Mouse (Mus musculus): ENCODE measurements around the gene Btg4. TPM values are rescaled to one million over a fixed set of nuclear protein-coding genes. Genes with fewer than 3 reads are reported as not detected.
A peak's percentile ranks its signal among the peaks of the same experiment; 100 is the strongest.

The Btg4 gene
- polyA plus RNA-seq, 1 experiment: not detected

DNA sequence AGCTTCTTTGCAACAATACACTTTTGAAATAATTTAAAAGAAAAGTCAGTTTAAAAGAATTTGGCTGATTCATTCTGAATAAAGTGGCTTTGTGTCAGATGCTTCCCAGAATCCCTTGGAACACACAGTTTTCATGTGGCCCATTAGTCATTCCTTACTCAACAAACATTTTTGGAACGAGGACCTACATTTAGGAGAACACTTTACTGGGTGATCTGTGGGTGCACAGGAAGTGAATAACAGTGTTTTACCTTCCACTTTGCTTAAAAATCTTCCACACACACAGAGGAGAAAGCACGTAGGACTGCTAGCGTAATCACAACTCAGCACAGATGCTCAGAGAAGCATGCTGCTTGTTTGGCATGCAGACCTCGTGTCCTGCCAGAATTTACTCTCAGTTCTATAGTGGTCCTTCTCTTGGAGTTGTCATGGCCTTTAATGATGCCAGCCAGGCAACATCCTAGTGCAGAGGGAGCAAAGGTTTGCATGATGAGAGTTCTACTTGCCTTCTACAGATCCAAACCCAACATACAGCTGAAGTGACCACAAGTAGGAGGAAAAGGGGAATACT is 1.7 kb upstream of the Btg4 start:
- TF ChIP-seq GATA1 (IDR thresholded peaks at IDR 0.05; ENCODE audit: low read length): no peak

DNA sequence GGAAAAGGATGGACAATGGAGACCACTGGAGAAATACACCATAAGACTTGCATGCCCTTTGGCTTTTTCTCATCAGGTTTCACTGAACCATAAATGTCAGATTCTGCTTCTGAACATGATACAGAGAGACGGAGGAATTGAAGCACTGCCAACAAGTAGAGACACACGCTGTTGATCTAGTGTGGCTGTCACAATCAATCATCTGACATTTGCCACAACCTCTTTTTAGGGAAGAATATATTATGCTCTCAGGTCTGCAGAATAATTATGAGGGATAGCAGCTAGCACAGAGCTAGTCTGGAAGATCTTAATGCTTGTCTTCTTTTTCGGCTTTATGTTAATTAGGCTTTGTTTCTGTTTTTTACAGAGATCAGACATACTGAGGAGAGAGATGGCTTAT is 7.5 kb downstream of the Btg4 start:
- no peak for TF ChIP-seq GATA1 (IDR thresholded peaks at IDR 0.05; ENCODE audit: low read length)

GRCm38 (mm10) chr9:51070801-51071200 is 10.1 kb downstream of the Btg4 start:
- TF ChIP-seq GATA1 (IDR thresholded peaks at IDR 0.05; ENCODE audit: low read length): no peak

DNA sequence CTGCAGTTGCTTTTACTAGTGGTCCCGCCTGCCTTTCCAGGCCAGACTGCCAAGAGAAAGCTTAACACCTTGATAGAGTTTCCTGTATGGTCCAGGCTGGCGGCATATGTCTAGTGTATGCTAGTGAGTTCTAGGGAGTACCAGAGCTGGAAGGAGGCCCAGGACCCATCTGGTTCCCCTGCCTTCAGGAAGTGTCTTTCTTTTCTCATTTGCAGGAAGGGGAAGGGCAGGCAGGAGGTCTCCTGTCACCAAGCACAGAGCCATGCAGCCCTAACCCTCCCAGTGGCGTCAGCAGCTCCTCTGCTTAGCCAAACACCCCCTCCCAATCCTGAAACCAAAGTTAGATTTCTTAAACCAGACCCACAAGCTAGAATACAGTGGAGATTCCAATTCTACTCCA is 15.1 kb downstream of the Btg4 start:
- TF ChIP-seq GATA1 (IDR thresholded peaks at IDR 0.05; ENCODE audit: low read length): no peak

DNA sequence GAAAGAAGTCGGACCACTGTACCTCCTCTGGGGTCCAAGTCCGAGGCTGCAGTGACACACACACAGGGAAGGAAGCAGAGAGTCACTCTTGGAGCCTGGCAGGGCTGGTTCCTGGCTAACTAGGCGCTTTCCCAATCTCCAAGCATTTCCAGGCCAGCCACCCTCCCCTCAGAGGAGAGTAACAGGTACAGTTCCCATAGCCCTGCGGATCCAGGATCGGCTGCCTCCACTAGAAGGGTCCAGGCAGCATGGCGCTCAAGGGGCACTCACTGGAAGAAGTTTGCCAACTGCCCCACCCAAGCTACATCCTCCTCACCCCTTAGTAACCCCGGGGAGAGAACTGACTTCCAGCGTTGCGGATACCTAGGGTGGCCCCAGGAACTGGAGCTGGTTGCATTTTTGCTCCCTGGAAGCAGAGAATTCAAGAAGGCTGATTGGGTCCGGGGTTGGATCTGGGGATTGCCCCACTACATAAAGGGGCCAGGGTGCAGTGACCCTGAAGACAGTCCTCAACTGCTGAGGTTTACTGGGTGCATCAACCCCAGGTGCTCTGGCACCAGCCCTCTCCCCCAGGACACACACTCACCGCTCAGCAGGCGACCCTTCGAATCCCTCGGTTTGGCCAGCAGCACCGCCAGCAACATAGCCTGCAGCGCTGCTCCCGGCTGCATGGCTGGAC is 15.7 kb downstream of the Btg4 start:
- no peak for TF ChIP-seq GATA1 (IDR thresholded peaks at IDR 0.05; ENCODE audit: low read length)

GRCm38 (mm10) chr9:51076979-51077315 is 16.2 kb downstream of the Btg4 start, which contains the start of gene Layn:
Gene Layn, minus strand, starts transcription at chr9:51077094.
- TF ChIP-seq GATA1 (IDR thresholded peaks at IDR 0.05; ENCODE audit: low read length): no peak

- no peak for TF ChIP-seq GATA1 (IDR thresholded peaks at IDR 0.05; ENCODE audit: low read length)
Measured at GRCm38 (mm10) chr9:51081614-51082013, 20.9 kb downstream of the Btg4 start.

DNA sequence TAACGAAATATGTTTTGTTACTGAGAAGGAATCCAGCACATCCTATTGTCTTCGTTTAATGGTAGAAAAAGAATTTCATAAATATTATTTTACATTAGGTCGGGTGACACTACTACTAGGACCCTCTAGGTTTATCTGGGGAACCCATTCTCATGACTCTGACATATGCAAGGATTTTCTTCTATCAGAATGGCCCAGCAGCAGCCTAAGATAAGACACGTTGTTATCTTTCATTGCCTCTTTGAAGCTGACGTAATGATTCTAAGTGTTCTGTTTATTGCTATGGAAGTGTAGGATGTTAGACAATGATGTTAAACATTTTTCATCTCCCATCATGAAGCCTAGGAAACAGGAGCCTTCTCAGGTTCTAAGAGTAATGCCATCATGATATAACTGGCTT is 33.0 kb downstream of the Btg4 start:
- peak; percentile 83 for TF ChIP-seq GATA1 (IDR thresholded peaks at IDR 0.05; ENCODE audit: low read length)

GRCm38 (mm10) chr9:51096306-51096705 is 35.6 kb downstream of the Btg4 start:
- TF ChIP-seq GATA1 (IDR thresholded peaks at IDR 0.05; ENCODE audit: low read length): no peak

DNA sequence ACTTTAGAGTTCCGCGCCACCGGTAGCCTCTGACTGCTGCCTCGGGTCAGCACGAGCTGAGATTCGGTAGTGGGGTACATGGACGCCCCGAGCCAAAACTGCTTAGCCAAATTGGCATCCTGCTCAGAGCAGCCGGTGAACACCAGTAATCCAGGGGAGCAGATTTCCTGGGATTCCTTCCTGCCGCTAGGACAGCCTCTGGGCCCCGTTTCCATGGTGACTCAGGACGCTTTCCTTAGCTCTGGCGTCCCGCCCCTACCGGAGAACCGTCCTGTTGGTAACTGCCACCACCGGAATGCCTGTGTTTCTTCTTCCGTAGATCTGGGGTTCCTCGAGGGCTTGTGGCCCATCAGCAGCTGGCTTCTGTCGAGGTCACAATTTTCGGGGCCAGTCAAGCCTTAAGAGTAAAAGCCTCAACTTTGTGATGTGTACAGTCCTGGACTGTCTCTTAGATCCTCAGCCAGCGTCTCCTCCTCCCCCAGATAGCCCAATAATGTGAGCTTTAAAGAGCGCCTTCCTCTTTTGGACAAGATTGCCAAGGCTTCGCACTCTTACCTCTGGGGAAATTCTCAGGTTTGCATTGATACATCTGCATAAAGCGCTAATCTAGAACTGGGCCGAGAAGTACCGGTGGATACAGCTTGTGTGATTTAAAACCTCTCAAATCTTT is 41.2 kb downstream of the Btg4 start, which contains the start of gene 4833427G06Rik:
TSS of gene 4833427G06Rik (minus strand) at position 323 of the 670 bp plus-strand sequence.
- TF ChIP-seq GATA1 (IDR thresholded peaks at IDR 0.05; ENCODE audit: low read length): no peak

DNA sequence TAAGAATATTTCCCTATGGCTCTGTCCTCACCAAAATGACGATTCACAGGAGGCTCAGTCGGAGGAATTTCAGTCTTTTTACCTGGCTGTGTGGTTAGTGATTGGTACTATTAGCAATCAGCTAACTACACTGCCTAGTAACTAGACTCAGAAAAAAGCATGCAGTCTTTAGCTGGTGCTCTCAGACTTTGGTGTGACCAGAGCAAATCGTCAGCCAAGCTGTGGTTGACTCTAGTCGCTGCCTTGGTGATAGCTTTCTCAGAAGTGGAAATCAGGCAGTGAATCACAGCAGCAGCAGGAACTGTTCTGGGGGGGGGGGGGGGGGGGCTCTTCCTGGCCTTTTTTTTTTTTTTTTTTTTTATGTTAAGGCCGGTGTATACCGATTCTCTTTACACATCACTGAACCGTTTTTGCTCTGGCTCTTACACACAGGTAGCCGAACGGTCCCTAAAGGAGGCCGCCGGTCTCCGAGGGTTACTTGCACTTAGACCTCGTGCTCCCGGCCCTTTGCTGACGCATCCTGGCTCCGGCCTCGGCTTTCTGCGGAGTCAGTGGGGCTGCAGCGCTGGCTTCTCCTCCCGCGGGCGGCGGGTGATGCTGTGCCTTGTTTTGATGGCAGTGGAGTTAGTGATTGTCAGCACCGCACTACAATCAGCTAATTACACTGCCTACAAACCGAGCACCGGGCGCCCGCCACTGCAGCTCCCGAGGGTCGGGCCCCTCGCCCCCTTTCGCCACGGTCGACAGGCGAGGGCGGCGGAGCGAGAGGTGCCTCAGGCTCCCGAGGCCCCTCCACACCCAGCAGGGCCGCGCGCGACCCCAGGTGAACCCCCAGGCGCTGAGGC is 42.5 kb downstream of the Btg4 start:
- no peak for TF ChIP-seq GATA1 (IDR thresholded peaks at IDR 0.05; ENCODE audit: low read length)

DNA sequence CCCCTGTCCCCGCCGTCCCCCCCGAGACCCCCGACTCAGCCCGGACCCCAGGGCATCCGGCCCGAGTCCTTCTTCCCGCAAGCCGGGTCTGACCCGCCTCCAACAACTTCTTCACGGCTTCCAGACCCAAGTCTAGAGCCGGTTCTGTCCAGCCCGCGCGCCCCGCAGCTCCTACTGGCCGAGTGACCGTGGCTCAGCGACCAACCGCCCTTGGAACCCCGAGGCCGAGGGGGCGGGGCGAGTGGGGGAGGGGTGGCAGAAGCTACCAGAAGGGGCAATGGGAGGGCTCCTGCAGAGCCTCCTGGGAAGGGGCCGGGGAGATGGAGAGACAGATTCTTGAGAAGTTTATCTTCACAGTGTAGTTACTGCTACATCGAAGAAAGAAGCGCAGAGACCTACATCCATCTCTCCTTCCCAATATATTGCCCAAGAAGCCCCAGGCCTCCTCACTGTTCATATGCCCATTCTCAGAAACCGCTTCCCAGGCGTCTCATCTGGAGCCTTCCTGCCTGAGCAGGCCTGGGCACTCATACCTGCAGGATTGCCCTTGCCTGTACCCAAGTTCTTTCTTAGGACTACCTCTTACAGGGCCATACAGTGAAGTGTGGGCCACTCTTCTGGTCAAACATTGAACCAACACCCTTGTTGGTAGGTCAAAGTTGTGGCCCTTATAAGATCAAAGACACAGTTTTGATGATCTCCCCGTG is 43.3 kb downstream of the Btg4 start:
- TF ChIP-seq GATA1 (IDR thresholded peaks at IDR 0.05; ENCODE audit: low read length): no peak

DNA sequence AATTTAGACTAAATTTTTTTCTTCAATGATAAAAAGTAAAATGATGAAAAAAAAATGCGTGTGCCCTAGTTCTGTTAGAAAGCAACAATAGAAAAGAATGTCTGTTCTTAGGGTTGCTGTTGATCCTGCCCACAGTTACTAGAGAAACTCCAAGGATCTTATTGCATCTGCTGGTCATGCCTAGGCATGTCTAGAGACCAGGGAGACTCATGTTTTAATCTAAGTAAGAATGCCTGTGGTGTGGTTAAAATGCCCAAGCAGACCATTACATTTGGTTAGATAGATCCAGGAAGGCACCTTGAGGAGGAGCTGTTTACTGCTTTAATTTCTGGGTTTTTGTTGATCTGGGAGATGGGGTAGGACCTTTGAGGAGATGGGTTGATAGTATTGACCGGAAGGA is 45.0 kb downstream of the Btg4 start:
- TF ChIP-seq GATA1 (IDR thresholded peaks at IDR 0.05; ENCODE audit: low read length): no peak

DNA sequence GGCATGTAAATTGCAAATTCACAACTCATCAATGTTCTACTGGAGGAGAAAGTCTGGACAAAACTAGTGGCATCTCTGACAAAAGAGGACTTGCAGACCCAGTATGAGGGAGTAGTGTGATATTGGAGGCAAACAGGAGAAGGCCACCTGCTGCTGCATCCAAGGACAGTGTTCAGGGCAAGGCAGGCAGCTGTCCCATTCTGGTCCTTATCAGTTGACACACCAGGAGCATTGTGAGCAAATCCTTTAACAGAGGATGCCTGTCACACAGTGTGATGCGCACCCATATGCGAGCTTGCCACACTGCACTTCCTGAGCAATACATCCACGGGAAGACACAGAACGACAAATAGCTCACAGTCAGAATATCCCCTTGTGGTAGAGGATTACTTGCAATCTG is 54.1 kb downstream of the Btg4 start:
- TF ChIP-seq GATA1 (IDR thresholded peaks at IDR 0.05; ENCODE audit: low read length): no peak

DNA sequence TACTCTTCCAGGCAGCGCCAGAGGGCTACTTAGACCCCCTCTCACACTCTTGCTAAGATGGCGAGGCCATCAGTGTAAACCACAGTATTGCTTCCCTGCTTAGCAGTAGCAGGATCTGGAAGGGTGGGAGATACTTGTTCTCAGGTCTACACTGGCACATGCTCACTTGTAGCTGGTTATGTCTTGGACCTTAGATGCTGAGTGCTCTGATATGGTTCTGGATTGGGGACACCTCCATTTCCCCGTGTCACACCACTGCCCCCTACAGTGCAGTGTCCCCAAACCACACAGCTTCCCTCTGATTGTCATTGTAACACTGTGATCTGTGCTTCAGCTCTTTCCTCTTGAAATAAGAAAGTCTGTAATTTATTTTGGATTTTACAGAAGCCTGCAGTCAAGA is 76.3 kb downstream of the Btg4 start:
- TF ChIP-seq GATA1 (IDR thresholded peaks at IDR 0.05; ENCODE audit: low read length): no peak
